In the genomic region with DNA sequence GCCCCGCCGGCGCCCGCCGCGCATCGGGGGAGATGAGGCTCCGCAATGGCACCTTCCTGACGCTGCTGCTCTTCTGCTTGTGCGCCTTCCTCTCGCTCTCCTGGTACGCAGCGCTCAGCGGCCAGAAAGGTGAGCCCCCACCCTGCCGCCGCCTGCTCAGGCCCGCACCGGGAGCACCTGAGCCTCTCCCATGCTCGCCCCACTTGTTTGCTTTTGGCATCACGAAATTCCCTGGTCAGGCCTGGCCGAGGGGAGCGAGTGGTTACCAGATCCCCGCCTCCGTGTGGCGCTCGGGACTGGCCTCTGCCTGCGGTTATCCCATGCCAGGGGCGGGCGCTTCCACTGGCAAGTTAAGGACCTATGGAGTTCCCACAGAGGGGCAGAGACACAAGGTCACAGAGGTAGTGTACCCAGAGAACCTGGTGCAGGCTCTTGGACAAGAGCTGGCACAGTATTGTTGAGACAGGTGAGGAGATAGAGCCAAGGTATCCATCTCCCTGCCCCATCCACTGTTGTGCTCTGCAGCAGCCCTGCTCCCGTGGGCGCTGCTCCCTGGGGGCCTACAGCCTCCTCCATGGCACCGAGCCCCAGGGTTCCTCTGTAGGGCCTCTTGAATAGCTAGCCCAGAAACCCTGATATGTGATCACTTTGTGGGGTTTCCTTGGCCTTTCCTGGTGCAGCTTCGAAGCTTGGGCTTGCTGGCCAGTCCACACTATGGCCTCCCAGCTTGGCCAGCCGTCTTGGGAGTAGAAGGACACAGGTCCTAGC, we compare ENCODE assay signal across 7 mouse cellular contexts. TPM values are rescaled to one million over a fixed set of nuclear protein-coding genes. Genes with fewer than 3 reads are reported as not detected.
DNase-seq lines count a peak whose midpoint lies in the region; ATAC-seq and TF ChIP-seq lines count a peak whose summit lies in the region.

No protein-coding gene starts in this region.

- H3K4me3 ChIP-seq in ES-E14 (ENCODE audit: insufficient read depth in 1 of 2, low read depth in 1 of 2, low read length in 2 of 2, poor library complexity in 1 of 2, severe bottlenecking in 1 of 2) = peak overlapping the region; percentile 78 to 89
- H3K4me3 ChIP-seq in heart, embryonic 15.5 days = peak overlapping the region; percentile 88
- H3K4me3 ChIP-seq in midbrain, embryonic 11.5 days (ENCODE audit: low read depth, low read length) = peak overlapping the region; percentile 88

- WGBS in heart, embryonic 15.5 days = 3% methylated on average over 34 of the region's 34 CpGs
- 4% methylated on average over 34 of the region's 34 CpGs for WGBS in midbrain, embryonic 11.5 days

- ATAC-seq in heart, embryonic 15.5 days (replicated peaks; ENCODE audit: insufficient number of reproducible peaks, insufficient read depth, low FRiP score, low read depth) = peak; percentile 40; the same call in 1 of the 2 replicates
- ATAC-seq in midbrain, embryonic 11.5 days (ENCODE audit: low FRiP score) = peak; percentile 41

- peak; percentile 44 for DNase-seq in CD4-positive helper T cell, adult 2 months (ENCODE audit: low read depth, low spot score)
- DNase-seq in ES-E14 (ENCODE audit: low read depth, low spot score) = no peak
- DNase-seq in embryo, embryonic 10 days (ENCODE audit: low spot score) = peak; percentile 42
- peak; percentile 62 to 74 for DNase-seq in kidney, postnatal 36 days
- peak; percentile 92 for DNase-seq in midbrain, embryonic 11.5 days (ENCODE audit: low spot score, missing footprints)
- peak; percentile 36 to 46 for DNase-seq in thymus, postnatal 36 days

- peak overlapping the region; percentile 88 for H3K4me2 ChIP-seq in heart, embryonic 15.5 days
- H3K4me2 ChIP-seq in midbrain, embryonic 11.5 days = peak overlapping the region; percentile 96

- no peaks in the 10 kb centered on the region for H3K9me3 ChIP-seq in ES-E14 (ENCODE audit: control insufficient read depth, insufficient read depth, low read depth, low read length)
- H3K9me3 ChIP-seq in heart, embryonic 15.5 days (replicated peaks) = no peaks in the 10 kb centered on the region
- no peaks in the 10 kb centered on the region for H3K9me3 ChIP-seq in midbrain, embryonic 11.5 days (ENCODE audit: control insufficient read depth, low read length)

- H3K4me1 ChIP-seq in ES-E14 (ENCODE audit: control insufficient read depth in 2 of 2, insufficient read depth in 2 of 2, low read length in 2 of 2, poor library complexity in 1 of 2) = peaks cover 0 to 17% of the 10 kb centered on the region in 2 experiments; a peak in 2 of 4 replicates
- peaks cover 44% of the 10 kb centered on the region for H3K4me1 ChIP-seq in heart, embryonic 15.5 days (replicated peaks)
- peaks cover 24% of the 10 kb centered on the region for H3K4me1 ChIP-seq in midbrain, embryonic 11.5 days (ENCODE audit: control insufficient read depth, insufficient read depth, low read length)

- in situ Hi-C loops in ES-E14 (cut with MboI; ENCODE audit: low sequenced_read_pairs in 2 of 2, unreplicated experiment in 2 of 2) = no loop called here

- H3K27me3 ChIP-seq in heart, embryonic 15.5 days = no peaks in the 10 kb centered on the region
- peaks cover 6% of the 10 kb centered on the region; the same call in 1 of the 2 replicates for H3K27me3 ChIP-seq in midbrain, embryonic 11.5 days (ENCODE audit: control insufficient read depth, insufficient read depth, low read length)

- peak overlapping the region; percentile 83 for H3K9ac ChIP-seq in ES-E14 (ENCODE audit: insufficient read depth, low read depth, low read length, poor library complexity, severe bottlenecking)
- peak overlapping the region; percentile 94 for H3K9ac ChIP-seq in heart, embryonic 15.5 days
- peak overlapping the region; percentile 93 for H3K9ac ChIP-seq in midbrain, embryonic 11.5 days (ENCODE audit: low read length)

- H3K36me3 ChIP-seq in ES-E14 (ENCODE audit: control insufficient read depth, insufficient read depth, low read length, poor library complexity, severe bottlenecking) = no peaks in the 10 kb centered on the region
- H3K36me3 ChIP-seq in heart, embryonic 15.5 days = no peaks in the 10 kb centered on the region
- no peaks in the 10 kb centered on the region for H3K36me3 ChIP-seq in midbrain, embryonic 11.5 days (ENCODE audit: control insufficient read depth, insufficient read depth, low read length)

- no peak overlapping the region for H3K27ac ChIP-seq in ES-E14 (ENCODE audit: insufficient read depth, low read depth, low read length, poor library complexity, severe bottlenecking)
- H3K27ac ChIP-seq in heart, embryonic 15.5 days = peak overlapping the region; percentile 77
- no peak overlapping the region; the same call in 1 of the 2 replicates for H3K27ac ChIP-seq in midbrain, embryonic 11.5 days (ENCODE audit: low read depth, low read length)

TF ChIP-seq in ES-E14, 5 proteins besides CTCF, POLR2A, EP300 and RAD21:
- TF ChIP-seq CHD2 (IDR thresholded peaks at IDR 0.05; ENCODE audit: low read depth, low read length) = no peak

RNA-seq across cellular contexts. Expression of gene Ltc4s, which starts 12.6 kb away (rescaled TPM):
- 1.9 and 2.3 TPM in 2 replicates for total RNA-seq in ES-E14 (2012; rRNA removed)
- 1.6 and 2.6 TPM in 2 replicates for polyA plus RNA-seq in heart, embryonic 15.5 days (2015; fragmentation: Nextera tagmentation; extraction: Ambion mirVana)
- 0.59 and 0.92 TPM in 2 replicates for polyA plus RNA-seq in midbrain, embryonic 11.5 days (2014; fragmentation: Nextera tagmentation; extraction: Ambion mirVana)

RNA-seq across cellular contexts. Expression of gene Mgat4b, which starts 15.1 kb away (rescaled TPM):
- 22.6 and 28.1 TPM in 2 replicates for total RNA-seq in ES-E14 (2012; rRNA removed)
- 29.2 and 35.5 TPM in 2 replicates for polyA plus RNA-seq in heart, embryonic 15.5 days (2015; fragmentation: Nextera tagmentation; extraction: Ambion mirVana)
- polyA plus RNA-seq in midbrain, embryonic 11.5 days (2014; fragmentation: Nextera tagmentation; extraction: Ambion mirVana) = 13.4 and 18.7 TPM in 2 replicates

RNA-seq across cellular contexts. Expression of gene Sqstm1, which starts 15.2 kb away (rescaled TPM):
- 140 and 234 TPM in 2 replicates for total RNA-seq in ES-E14 (2012; rRNA removed)
- polyA plus RNA-seq in heart, embryonic 15.5 days (2015; fragmentation: Nextera tagmentation; extraction: Ambion mirVana) = 213 and 270 TPM in 2 replicates
- 144 and 156 TPM in 2 replicates for polyA plus RNA-seq in midbrain, embryonic 11.5 days (2014; fragmentation: Nextera tagmentation; extraction: Ambion mirVana)

RNA-seq across cellular contexts. Expression of gene Mrnip, which starts 51.6 kb away (rescaled TPM):
- 13.0 and 14.6 TPM in 2 replicates for total RNA-seq in ES-E14 (2012; rRNA removed)
- 7.9 and 12.2 TPM in 2 replicates for polyA plus RNA-seq in heart, embryonic 15.5 days (2015; fragmentation: Nextera tagmentation; extraction: Ambion mirVana)
- 20.0 and 22.8 TPM in 2 replicates for polyA plus RNA-seq in midbrain, embryonic 11.5 days (2014; fragmentation: Nextera tagmentation; extraction: Ambion mirVana)
